Mouse (Mus musculus): ENCODE data around the gene Prdm11. TPM values are rescaled to one million over a fixed set of nuclear protein-coding genes. Genes with fewer than 3 reads are reported as not detected.
A peak's percentile ranks its signal among the peaks of the same experiment; 100 is the strongest.

Gene Prdm11
- polyA plus RNA-seq, 1 experiment from 2014 or later, result 1.2 TPM

GRCm38 (mm10) chr2:93047491-93048050 lies 1.6 kb upstream of the Prdm11 start:
- peaks cover 19% of the 10 kb centered on the region for H3K4me1 ChIP-seq (ENCODE audit: insufficient read depth)
- no peak overlapping the region for H3K27ac ChIP-seq (ENCODE audit: low read depth)
- no peak overlapping the region for H3K4me2 ChIP-seq (ENCODE audit: low read depth, low read length)
- H3K27me3 ChIP-seq (ENCODE audit: insufficient read depth, low read length), result no peaks in the 10 kb centered on the region
- H3K4me3 ChIP-seq (ENCODE audit: low read depth, low read length), result no peak overlapping the region
- 70% methylated on average over 7 of the region's 7 CpGs for WGBS (ENCODE audit: insufficient replicate concordance)
- DNase-seq (no peak), ATAC-seq (no peak)
- TF ChIP-seq EP300 (IDR thresholded peaks at IDR 0.05; ENCODE audit: low read depth), result no peak
- no peak for TF ChIP-seq CTCF (IDR thresholded peaks at IDR 0.05; ENCODE audit: low read depth)
- no peaks in the 10 kb centered on the region for H3K36me3 ChIP-seq (replicated peaks; ENCODE audit: insufficient read depth, low read length)
- no peaks in the 10 kb centered on the region for H3K9me3 ChIP-seq (ENCODE audit: low read length)
- H3K9ac ChIP-seq (replicated peaks), result no peak overlapping the region

GRCm38 (mm10) chr2:93047036-93047435 lies 1.1 kb upstream of the Prdm11 start:
- Histone ChIP-seq H3K27ac (ENCODE audit: low read depth) (no peak overlapping the region), H3K4me2 (ENCODE audit: low read depth, low read length) (no peak overlapping the region), H3K36me3 (replicated peaks; ENCODE audit: insufficient read depth, low read length) (no peaks in the 10 kb centered on the region), H3K4me3 (ENCODE audit: low read depth, low read length) (no peak overlapping the region), H3K27me3 (ENCODE audit: insufficient read depth, low read length) (no peaks in the 10 kb centered on the region), H3K4me1 (ENCODE audit: insufficient read depth) (peaks cover 19% of the 10 kb centered on the region), H3K9me3 (ENCODE audit: low read length) (no peaks in the 10 kb centered on the region), H3K9ac (replicated peaks) (no peak overlapping the region)
- no peak for TF ChIP-seq CTCF (IDR thresholded peaks at IDR 0.05; ENCODE audit: low read depth)
- no peak for TF ChIP-seq EP300 (IDR thresholded peaks at IDR 0.05; ENCODE audit: low read depth)
- 71% methylated on average over 6 of the region's 6 CpGs for WGBS (ENCODE audit: insufficient replicate concordance)
- ATAC-seq, result no peak
- DNase-seq, result no peak

GRCm38 (mm10) chr2:93046509-93046835 lies 505 bp upstream of the Prdm11 start:
- peak overlapping the region; percentile 85 for H3K4me2 ChIP-seq (ENCODE audit: low read depth, low read length)
- no peaks in the 10 kb centered on the region for H3K9me3 ChIP-seq (ENCODE audit: low read length)
- peak overlapping the region; percentile 96 for H3K27ac ChIP-seq (ENCODE audit: low read depth)
- DNase-seq, result no peak
- TF ChIP-seq EP300 (IDR thresholded peaks at IDR 0.05; ENCODE audit: low read depth), result 0 out of 2 replicates have a peak, but pooled peaks have one; percentile 17
- no peak for TF ChIP-seq CTCF (IDR thresholded peaks at IDR 0.05; ENCODE audit: low read depth)
- H3K4me3 ChIP-seq (ENCODE audit: low read depth, low read length), result peak overlapping the region; percentile 69
- H3K36me3 ChIP-seq (replicated peaks; ENCODE audit: insufficient read depth, low read length), result no peaks in the 10 kb centered on the region
- H3K4me1 ChIP-seq (ENCODE audit: insufficient read depth), result peaks cover 19% of the 10 kb centered on the region
- H3K27me3 ChIP-seq (ENCODE audit: insufficient read depth, low read length), result no peaks in the 10 kb centered on the region
- WGBS (ENCODE audit: insufficient replicate concordance), result 7% methylated on average over 5 of the region's 5 CpGs
- H3K9ac ChIP-seq (replicated peaks), result peak overlapping the region; percentile 96; the same call in 1 of the 2 replicates
- ATAC-seq, result no peak

GRCm38 (mm10) chr2:93045129-93045817 lies 694 bp downstream of the Prdm11 start:
- no peaks in the 10 kb centered on the region for H3K27me3 ChIP-seq (ENCODE audit: insufficient read depth, low read length)
- TF ChIP-seq EP300 (IDR thresholded peaks at IDR 0.05; ENCODE audit: low read depth) (no peak), CTCF (IDR thresholded peaks at IDR 0.05; ENCODE audit: low read depth) (peak; percentile 29)
- peak overlapping the region; percentile 69 for H3K4me3 ChIP-seq (ENCODE audit: low read depth, low read length)
- ATAC-seq (peak; percentile 98), DNase-seq (peak; percentile 93)
- no peaks in the 10 kb centered on the region for H3K36me3 ChIP-seq (replicated peaks; ENCODE audit: insufficient read depth, low read length)
- H3K4me1 ChIP-seq (ENCODE audit: insufficient read depth), result peaks cover 21% of the 10 kb centered on the region
- WGBS (ENCODE audit: insufficient replicate concordance), result under 1% methylated on average over 29 of the region's 55 CpGs
- H3K9me3 ChIP-seq (ENCODE audit: low read length), result no peaks in the 10 kb centered on the region
- peak overlapping the region; percentile 96 for H3K27ac ChIP-seq (ENCODE audit: low read depth)
- peak overlapping the region; percentile 85 for H3K4me2 ChIP-seq (ENCODE audit: low read depth, low read length)
- H3K9ac ChIP-seq (replicated peaks), result peak overlapping the region; percentile 96

DNA sequence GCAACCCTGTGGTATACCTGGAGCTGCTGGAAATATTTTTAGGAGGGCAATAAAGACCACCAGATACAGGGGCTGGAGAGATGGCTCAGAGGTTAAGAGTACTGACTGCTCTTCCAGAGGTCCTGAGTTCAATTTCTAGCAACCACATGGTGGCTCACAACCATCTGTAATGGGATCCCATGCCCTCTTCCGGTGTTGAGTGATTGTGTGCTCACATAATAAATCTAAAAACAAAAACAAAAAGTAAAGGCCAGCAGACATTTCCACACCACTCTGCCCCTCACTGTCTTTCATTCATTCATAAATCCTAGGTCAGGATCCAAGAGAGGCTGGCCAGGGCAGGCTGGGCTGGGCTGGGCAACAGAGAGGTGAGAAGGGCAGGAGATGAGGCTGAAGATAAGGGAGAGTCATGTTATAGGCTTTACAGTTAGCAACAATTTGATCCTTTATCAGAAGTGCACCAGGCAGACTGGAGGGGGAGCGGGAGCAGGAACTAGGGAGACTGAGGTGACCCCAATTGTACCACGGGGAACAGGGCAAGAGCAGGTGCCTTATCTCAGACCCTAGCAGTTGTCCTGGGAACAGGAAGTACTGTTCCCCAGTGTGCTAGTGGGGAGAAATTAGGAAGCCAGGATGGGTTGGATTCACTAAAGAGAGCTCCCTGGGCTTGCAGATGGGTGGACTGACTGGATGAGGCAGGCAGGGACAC lies 2.4 kb downstream of the Prdm11 start:
- Histone ChIP-seq H3K27me3 (ENCODE audit: insufficient read depth, low read length) (no peaks in the 10 kb centered on the region), H3K4me3 (ENCODE audit: low read depth, low read length) (no peak overlapping the region), H3K4me1 (ENCODE audit: insufficient read depth) (peaks cover 21% of the 10 kb centered on the region), H3K36me3 (replicated peaks; ENCODE audit: insufficient read depth, low read length) (no peaks in the 10 kb centered on the region), H3K9me3 (ENCODE audit: low read length) (no peaks in the 10 kb centered on the region), H3K9ac (replicated peaks) (no peak overlapping the region), H3K4me2 (ENCODE audit: low read depth, low read length) (no peak overlapping the region), H3K27ac (ENCODE audit: low read depth) (no peak overlapping the region)
- TF ChIP-seq EP300 (IDR thresholded peaks at IDR 0.05; ENCODE audit: low read depth) (no peak), CTCF (IDR thresholded peaks at IDR 0.05; ENCODE audit: low read depth) (no peak)
- WGBS (ENCODE audit: insufficient replicate concordance), result 66% methylated on average over 3 of the region's 3 CpGs
- DNase-seq, result no peak
- no peak for ATAC-seq

GRCm38 (mm10) chr2:93041470-93041869 lies 4.5 kb downstream of the Prdm11 start:
- WGBS (ENCODE audit: insufficient replicate concordance), result 57% methylated on average over 6 of the region's 6 CpGs
- H3K27me3 ChIP-seq (ENCODE audit: insufficient read depth, low read length), result no peaks in the 10 kb centered on the region
- no peak for DNase-seq
- H3K9me3 ChIP-seq (ENCODE audit: low read length), result no peaks in the 10 kb centered on the region
- no peak overlapping the region for H3K4me2 ChIP-seq (ENCODE audit: low read depth, low read length)
- no peak for ATAC-seq
- H3K4me3 ChIP-seq (ENCODE audit: low read depth, low read length), result no peak overlapping the region
- no peak overlapping the region for H3K27ac ChIP-seq (ENCODE audit: low read depth)
- TF ChIP-seq CTCF (IDR thresholded peaks at IDR 0.05; ENCODE audit: low read depth), result no peak
- TF ChIP-seq EP300 (IDR thresholded peaks at IDR 0.05; ENCODE audit: low read depth), result no peak
- H3K9ac ChIP-seq (replicated peaks), result no peak overlapping the region
- H3K4me1 ChIP-seq (ENCODE audit: insufficient read depth), result peaks cover 16% of the 10 kb centered on the region
- H3K36me3 ChIP-seq (replicated peaks; ENCODE audit: insufficient read depth, low read length), result no peaks in the 10 kb centered on the region

All from liver, postnatal 0 days (tissue).